Mouse (Mus musculus) E14TG2a.4 (cell line): ENCODE measurements around the gene Ifna6.
A peak's percentile ranks its signal among the peaks of the same experiment; 100 is the strongest.
"Not testable (repeated sequence)": the region's sequence is repeated elsewhere in the genome, so short reads cannot be mapped to it uniquely, and the experiment has no call there.

Experiments
- H3K27me3 ChIP-seq: 2 replicates; pipeline ENCODE4 v1.6.1; 2014; ENCODE audit warnings: low read length, control low read depth; ENCODE audit not compliant: insufficient read depth
- H3K36me3 ChIP-seq: 2 replicates; pipeline ENCODE4 v1.6.1; 2014; ENCODE audit warnings: low read length, control low read depth; ENCODE audit not compliant: insufficient read depth
- H3K4me1 ChIP-seq: replicated peaks from 2 replicates; pipeline ENCODE4 v1.6.1; 2014; ENCODE audit warnings: low read depth, low read length, control low read depth
- H3K4me3 ChIP-seq: replicated peaks from 2 replicates; pipeline ENCODE4 v1.5.1; 2014; ENCODE audit warnings: mild to moderate bottlenecking, low read length
- H3K9me3 ChIP-seq: 2 replicates; pipeline ENCODE4 v1.6.1; 2014; ENCODE audit warnings: low read length, control low read depth
- CTCF ChIP-seq: conservative IDR thresholded peaks from 2 replicates; pipeline ENCODE4 v1.5.1; 2014; ENCODE audit warnings: low read length
- NANOG ChIP-seq: IDR thresholded peaks from 2 replicates; pipeline ENCODE4 v1.6.1; 2014; ENCODE audit warnings: borderline replicate concordance, low read length, mixed read lengths
- POU5F1 ChIP-seq: IDR thresholded peaks from 2 replicates; pipeline ENCODE4 v1.6.1; 2014; ENCODE audit warnings: low read length, borderline replicate concordance

Gene Ifna6

DNA sequence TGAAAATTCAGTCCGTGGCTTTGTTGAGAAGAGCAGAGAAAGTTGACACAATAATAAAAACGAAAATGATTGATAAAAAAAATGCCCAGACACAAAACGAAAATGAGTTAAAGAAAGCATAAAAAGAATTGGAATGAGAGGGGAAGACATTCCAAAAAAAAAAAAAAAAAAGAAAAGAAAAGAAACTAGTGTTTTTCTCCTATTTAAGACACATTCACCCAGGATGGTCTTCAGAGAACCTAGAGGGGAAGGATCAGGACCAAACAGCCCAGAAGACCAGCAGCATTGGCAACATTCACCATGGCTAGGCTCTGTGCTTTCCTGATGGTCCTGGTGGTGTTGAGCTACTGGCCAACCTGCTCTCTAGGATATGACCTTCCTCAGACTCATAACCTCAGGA is 11.3 kb upstream of the Ifna6 start, which contains the start of gene Ifna7:
Gene Ifna7, plus strand, starts transcription at position 301 of the 400 bp plus-strand sequence.
- H3K4me3 ChIP-seq: no peak within 1 kb of the TSS
- no peaks in the 10 kb centered on the region for H3K9me3 ChIP-seq
- H3K4me1 ChIP-seq: no peaks in the 10 kb centered on the region
- no peaks in the 10 kb centered on the region for H3K36me3 ChIP-seq
- no peak for TF ChIP-seq NANOG
- TF ChIP-seq POU5F1: no peak
- TF ChIP-seq CTCF: no peak
- peaks cover under 1% of the 10 kb centered on the region; the same call in 1 of the 2 replicates for H3K27me3 ChIP-seq

- H3K27me3 ChIP-seq: no peaks in the 10 kb centered on the region
- H3K4me1 ChIP-seq: no peaks in the 10 kb centered on the region
- TF ChIP-seq POU5F1 (no peak), CTCF (no peak), NANOG (no peak)
- no peaks in the 10 kb centered on the region for H3K36me3 ChIP-seq
- no peaks in the 10 kb centered on the region for H3K9me3 ChIP-seq
- H3K4me3 ChIP-seq: no peak within 1 kb of the TSS
These were observed 7.6 kb upstream of the Ifna6 start, which contains the start of gene Ifna11 for GRCm38 (mm10) chr4:88819659-88820058. Ifna11 (plus strand) TSS chr4:88819959.

DNA sequence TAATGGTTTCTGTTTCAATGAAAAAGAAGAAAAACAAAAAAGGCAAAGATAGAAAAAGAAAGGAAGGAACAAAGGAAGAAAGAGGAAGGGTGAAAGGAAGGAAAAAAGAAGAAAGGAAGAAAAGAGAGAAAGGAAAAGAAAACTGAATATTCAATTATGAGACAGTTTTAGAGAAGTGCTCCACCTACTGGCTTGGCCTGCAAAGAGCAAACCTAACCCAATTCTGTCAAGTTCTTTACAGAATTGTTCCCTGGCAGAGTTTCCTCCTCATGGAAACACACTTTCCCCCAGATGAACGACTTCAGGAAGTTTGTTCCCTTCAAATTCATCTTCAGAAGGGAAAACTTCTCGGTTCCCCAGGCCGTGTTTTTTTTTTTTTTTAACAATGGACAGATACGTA is 4.2 kb upstream of the Ifna6 start:
- Histone ChIP-seq H3K4me1 (no peaks in the 10 kb centered on the region), H3K4me3 (no peak overlapping the region), H3K36me3 (no peaks in the 10 kb centered on the region), H3K9me3 (no peaks in the 10 kb centered on the region), H3K27me3 (no peaks in the 10 kb centered on the region)
- TF ChIP-seq CTCF (peak; percentile 46), POU5F1 (no peak)

DNA sequence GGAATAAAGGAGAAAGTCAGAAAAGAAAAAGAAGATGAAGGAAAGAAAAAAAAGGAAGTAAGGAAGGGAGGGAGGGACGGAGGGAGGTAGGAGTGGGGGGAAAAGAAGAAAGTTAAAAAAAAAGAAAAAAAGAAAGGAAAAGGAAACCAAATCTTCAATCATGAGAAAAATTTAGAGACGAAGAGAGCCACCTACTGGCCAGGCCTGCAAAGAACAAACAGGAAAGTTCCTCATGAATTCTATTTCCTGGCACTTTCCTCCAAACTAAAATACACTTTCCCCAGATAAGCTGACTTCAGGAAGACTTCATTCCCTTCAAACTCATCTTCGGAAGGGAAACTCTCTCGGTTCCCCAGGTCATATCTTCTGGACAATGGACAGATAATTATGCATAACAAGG is 3.3 kb downstream of the Ifna6 start:
- peaks cover 7% of the 10 kb centered on the region for H3K9me3 ChIP-seq
- H3K4me3 ChIP-seq: no peak overlapping the region
- no peaks in the 10 kb centered on the region for H3K4me1 ChIP-seq
- H3K36me3 ChIP-seq: no peaks in the 10 kb centered on the region
- H3K27me3 ChIP-seq: no peaks in the 10 kb centered on the region
- peak; percentile 55 for TF ChIP-seq CTCF
- no peak for TF ChIP-seq NANOG

GRCm38 (mm10) chr4:88835225-88835624 is 8.0 kb downstream of the Ifna6 start, which contains the start of gene Ifna5:
Ifna5 (plus strand) TSS chr4:88835525.
- not testable (repeated sequence) for H3K4me3 ChIP-seq, H3K36me3 ChIP-seq, H3K9me3 ChIP-seq, H3K27me3 ChIP-seq, H3K4me1 ChIP-seq

DNA sequence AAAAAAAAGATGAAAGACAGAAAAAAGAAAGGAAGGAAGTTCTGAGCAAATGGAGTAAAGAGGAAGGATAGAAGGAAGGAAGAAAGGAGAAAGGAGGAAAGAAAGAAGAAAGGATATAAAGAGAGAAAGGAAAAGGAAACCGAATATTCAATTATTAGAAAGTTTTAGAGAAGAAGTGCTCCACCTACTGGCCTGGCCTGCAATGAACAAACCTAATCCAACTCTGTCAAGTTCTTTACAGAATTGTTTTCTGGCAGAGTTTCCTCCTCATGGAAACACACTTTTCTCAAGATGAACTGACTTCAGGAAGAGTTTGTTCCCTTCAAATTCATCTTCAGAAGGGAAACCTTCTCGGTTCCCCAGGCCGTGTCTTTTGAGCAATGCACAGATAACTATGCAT is 11.6 kb downstream of the Ifna6 start:
- H3K27me3 ChIP-seq: 0 out of 2 replicates have a peak, but pooled peaks cover 6% of the 10 kb centered on the region
- H3K36me3 ChIP-seq: no peaks in the 10 kb centered on the region
- no peaks in the 10 kb centered on the region for H3K4me1 ChIP-seq
- no peak overlapping the region for H3K4me3 ChIP-seq
- TF ChIP-seq CTCF (peak; percentile 60), POU5F1 (no peak), NANOG (no peak)
- H3K9me3 ChIP-seq: no peaks in the 10 kb centered on the region

DNA sequence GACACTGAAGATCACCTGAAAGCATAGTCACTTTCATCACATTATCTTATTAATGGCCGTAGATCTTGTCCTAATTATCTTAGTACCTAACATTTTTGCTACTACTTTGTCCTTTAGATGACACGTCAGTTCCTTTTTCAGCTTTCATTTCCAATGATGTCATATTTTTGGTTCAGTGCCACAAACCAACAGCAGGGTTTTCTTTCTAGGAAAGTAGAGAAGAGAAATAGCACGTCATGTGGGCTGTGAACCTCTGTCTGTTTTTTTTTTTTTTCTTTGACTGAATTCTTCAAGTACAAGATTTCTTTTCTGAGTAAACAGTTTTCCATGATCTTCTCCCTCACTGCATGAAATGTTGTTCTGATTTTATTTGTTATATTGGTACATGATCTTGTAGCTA is 12.8 kb downstream of the Ifna6 start:
- Histone ChIP-seq H3K4me1 (no peaks in the 10 kb centered on the region), H3K9me3 (no peaks in the 10 kb centered on the region), H3K27me3 (0 out of 2 replicates have a peak, but pooled peaks cover 6% of the 10 kb centered on the region), H3K36me3 (no peaks in the 10 kb centered on the region), H3K4me3 (no peak overlapping the region)
- TF ChIP-seq NANOG (no peak), POU5F1 (no peak), CTCF (no peak)

DNA sequence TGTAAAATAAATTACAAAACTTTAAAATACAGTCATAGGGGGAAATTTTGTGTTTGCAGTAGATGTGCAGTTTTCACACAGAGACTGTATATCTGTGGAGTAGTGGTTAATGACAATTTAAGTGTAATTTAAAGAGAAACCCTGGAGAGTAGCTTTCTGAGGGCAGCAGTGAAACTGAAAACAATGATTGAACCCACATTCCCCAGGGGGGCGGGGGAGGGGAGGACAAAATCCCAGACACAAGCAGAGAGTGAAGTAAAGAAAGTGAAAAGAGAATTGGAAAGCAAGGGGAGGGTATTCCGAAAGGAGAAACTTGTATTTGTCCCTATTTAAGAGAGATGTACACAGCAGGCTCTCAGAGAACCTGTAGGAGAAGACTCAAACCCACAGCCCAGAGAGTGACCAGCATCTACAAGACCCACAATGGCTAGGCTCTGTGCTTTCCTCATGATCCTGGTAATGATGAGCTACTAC is 14.3 kb downstream of the Ifna6 start, which contains the start of gene Ifna4:
Gene Ifna4, plus strand, starts transcription at position 424 of the 474 bp plus-strand sequence.
- no peaks in the 10 kb centered on the region for H3K9me3 ChIP-seq
- H3K4me3 ChIP-seq: no peak within 1 kb of the TSS
- no peaks in the 10 kb centered on the region for H3K36me3 ChIP-seq
- 0 out of 2 replicates have a peak, but pooled peaks cover 6% of the 10 kb centered on the region for H3K27me3 ChIP-seq
- TF ChIP-seq POU5F1: no peak
- TF ChIP-seq CTCF: no peak
- TF ChIP-seq NANOG: no peak
- no peaks in the 10 kb centered on the region for H3K4me1 ChIP-seq

DNA sequence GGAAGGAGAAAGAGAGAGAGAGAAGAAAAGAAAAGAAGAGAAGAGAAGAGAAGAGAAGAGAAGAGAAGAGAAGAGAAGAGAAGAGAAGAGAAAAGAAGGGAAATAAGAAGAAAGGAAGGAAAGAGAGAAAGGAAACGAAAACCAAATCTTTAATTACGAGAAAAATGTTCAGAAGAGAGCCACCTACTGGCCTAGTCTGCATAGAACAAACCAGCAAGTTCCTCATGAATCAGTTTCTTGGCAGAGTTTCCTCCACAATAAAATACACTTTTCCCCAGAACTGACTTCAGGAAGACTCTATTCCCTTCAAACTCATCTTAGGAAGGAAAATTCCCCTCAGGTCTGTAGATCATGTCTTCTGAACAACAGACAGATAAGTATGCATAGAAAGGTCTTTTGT is 18.1 kb downstream of the Ifna6 start:
- Histone ChIP-seq H3K4me3 (no peak overlapping the region), H3K36me3 (no peaks in the 10 kb centered on the region), H3K27me3 (0 out of 2 replicates have a peak, but pooled peaks cover 6% of the 10 kb centered on the region), H3K4me1 (no peaks in the 10 kb centered on the region), H3K9me3 (no peaks in the 10 kb centered on the region)
- TF ChIP-seq CTCF (peak; percentile 11), POU5F1 (no peak), NANOG (no peak)
